Mouse (Mus musculus) liver, embryonic 15.5 days (tissue): ENCODE measurements around the gene Unc50. TPM values are rescaled to one million over a fixed set of nuclear protein-coding genes. Genes with fewer than 3 reads are reported as not detected.

Source experiments
- ATAC-seq: fragments of 200-750 bp; cut with Nextera tagmentation; 2 replicates; pipeline ENCODE4 v1.8.0; 2017; ENCODE audit warnings: moderate number of reproducible peaks, mild to moderate bottlenecking, moderate library complexity; ENCODE audit not compliant: insufficient read depth
- H3K27ac ChIP-seq: fragments of 300-500 bp; sonication (generic); replicated peaks from 2 replicates; pipeline ENCODE4 v1.5.1; 2015; ENCODE audit warnings: mild to moderate bottlenecking, inconsistent platforms
- H3K27me3 ChIP-seq: fragments of 300-500 bp; sonication (generic); 2 replicates; pipeline ENCODE4 v1.6.1; 2015; ENCODE audit warnings: mild to moderate bottlenecking, inconsistent platforms
- H3K36me3 ChIP-seq: fragments of 300-500 bp; sonication (generic); replicated peaks from 2 replicates; pipeline ENCODE4 v1.6.1; 2015; ENCODE audit warnings: moderate library complexity, mild to moderate bottlenecking, inconsistent platforms
- H3K4me1 ChIP-seq: fragments of 300-500 bp; sonication (generic); replicated peaks from 2 replicates; pipeline ENCODE4 v1.6.1; 2015; ENCODE audit warnings: inconsistent platforms
- H3K4me2 ChIP-seq: fragments of 300-500 bp; sonication (generic); 2 replicates; pipeline ENCODE4 v1.6.1; 2015; ENCODE audit warnings: moderate library complexity, mild to moderate bottlenecking, inconsistent platforms
- H3K4me3 ChIP-seq: fragments of 300-500 bp; sonication (generic); replicated peaks from 2 replicates; pipeline ENCODE4 v1.5.1; 2015; ENCODE audit warnings: mild to moderate bottlenecking, inconsistent platforms
- H3K9ac ChIP-seq: fragments of 300-500 bp; sonication (generic); 2 replicates; pipeline ENCODE4 v1.6.1; 2015; ENCODE audit warnings: moderate library complexity, mild to moderate bottlenecking, inconsistent platforms
- H3K9me3 ChIP-seq: fragments of 300-500 bp; sonication (generic); replicated peaks from 2 replicates; pipeline ENCODE4 v1.6.1; 2016; ENCODE audit warnings: inconsistent platforms
- whole genome bisulfite sequencing: fragments of 180-500 bp; shearing (Covaris S2); methylation state at CpG from one replicate; pipeline ENCODE4 v1.1.7; 2015; ENCODE audit warnings: mixed read lengths; ENCODE audit not compliant: insufficient replicate concordance; 5-methylcytosine and 5-hydroxymethylcytosine counted together
- polyA plus RNA-seq: library from polyadenylated mRNA; unstranded; fragments of >200 nt; fragmentation: Nextera tagmentation; extraction: Ambion mirVana; gene quantifications from 2 replicates; pipeline ENCODE4 v1.2.1, GENCODE M21; 2015

Unc50 gene
- polyA plus RNA-seq, 1 experiment from 2014 or later = 68.6 TPM

- Histone ChIP-seq H3K27me3 (no peaks in the 10 kb centered on the region), H3K4me1 (no peaks in the 10 kb centered on the region), H3K36me3 (no peaks in the 10 kb centered on the region), H3K4me3 (no peak overlapping the region), H3K27ac (no peak overlapping the region), H3K4me2 (no peak overlapping the region), H3K9me3 (no peaks in the 10 kb centered on the region), H3K9ac (no peak overlapping the region)
- 64% methylated on average over 8 of the region's 8 CpGs for WGBS
- ATAC-seq = no peak
These were observed 21.9 kb upstream of the Unc50 start for GRCm38 (mm10) chr1:37408059-37408458.

- 53% methylated on average over 3 of the region's 3 CpGs for WGBS
- no peak for ATAC-seq
- no peaks in the 10 kb centered on the region for H3K9me3 ChIP-seq
- no peak overlapping the region for H3K27ac ChIP-seq
- H3K4me3 ChIP-seq = no peak overlapping the region
- no peaks in the 10 kb centered on the region for H3K27me3 ChIP-seq
- H3K4me1 ChIP-seq = no peaks in the 10 kb centered on the region
- H3K9ac ChIP-seq = no peak overlapping the region
- H3K36me3 ChIP-seq = no peaks in the 10 kb centered on the region
- H3K4me2 ChIP-seq = no peak overlapping the region
These were observed 21.3 kb upstream of the Unc50 start for GRCm38 (mm10) chr1:37408678-37409077.

DNA sequence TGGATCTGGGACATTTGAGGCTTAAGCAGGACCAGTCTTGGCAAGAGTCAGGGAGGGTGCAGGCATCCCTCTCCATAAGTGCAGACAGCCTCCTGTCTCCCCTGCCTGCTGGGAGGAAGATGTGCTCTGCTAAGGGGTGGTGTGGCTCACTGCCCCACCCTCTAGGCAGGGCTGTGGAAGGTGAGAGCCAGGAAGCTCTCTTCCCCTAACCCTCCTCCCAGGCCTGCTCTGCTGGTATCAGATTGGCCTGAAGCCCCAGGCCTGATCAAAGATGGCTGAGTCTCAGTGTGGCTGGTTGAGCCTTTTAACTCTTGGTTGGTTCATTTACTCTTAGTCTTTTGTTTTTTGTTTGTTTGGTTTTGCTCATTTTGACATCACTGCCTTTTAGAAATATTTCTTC is 20.3 kb upstream of the Unc50 start:
- Histone ChIP-seq H3K36me3 (no peaks in the 10 kb centered on the region), H3K27me3 (no peaks in the 10 kb centered on the region), H3K4me1 (no peaks in the 10 kb centered on the region), H3K9me3 (no peaks in the 10 kb centered on the region), H3K4me3 (no peak overlapping the region), H3K4me2 (no peak overlapping the region), H3K27ac (no peak overlapping the region), H3K9ac (no peak overlapping the region)
- ATAC-seq = no peak

- Histone ChIP-seq H3K9me3 (no peaks in the 10 kb centered on the region), H3K36me3 (peaks cover 19% of the 10 kb centered on the region), H3K9ac (no peak overlapping the region), H3K27ac (no peak overlapping the region), H3K4me3 (no peak overlapping the region), H3K4me2 (no peak overlapping the region), H3K27me3 (no peaks in the 10 kb centered on the region), H3K4me1 (no peaks in the 10 kb centered on the region)
- ATAC-seq = no peak
- WGBS = 47% methylated on average over 1 of the region's 1 CpGs
These were observed 14.5 kb upstream of the Unc50 start for GRCm38 (mm10) chr1:37415394-37415793.

GRCm38 (mm10) chr1:37419420-37419819 is 10.5 kb upstream of the Unc50 start:
- peaks cover 32% of the 10 kb centered on the region for H3K36me3 ChIP-seq
- 65% methylated on average over 1 of the region's 1 CpGs for WGBS
- ATAC-seq = peak; percentile 62
- H3K9me3 ChIP-seq = no peaks in the 10 kb centered on the region
- no peaks in the 10 kb centered on the region for H3K27me3 ChIP-seq
- no peak overlapping the region for H3K9ac ChIP-seq
- 0 out of 2 replicates have a peak, but pooled peaks cover 4% of the 10 kb centered on the region for H3K4me1 ChIP-seq
- H3K4me3 ChIP-seq = no peak overlapping the region
- H3K27ac ChIP-seq = no peak overlapping the region
- H3K4me2 ChIP-seq = no peak overlapping the region

- no peak overlapping the region for H3K4me2 ChIP-seq
- ATAC-seq = no peak
- WGBS = 86% methylated on average over 8 of the region's 8 CpGs
- no peaks in the 10 kb centered on the region for H3K9me3 ChIP-seq
- H3K36me3 ChIP-seq = peaks cover 38% of the 10 kb centered on the region
- H3K4me1 ChIP-seq = peaks cover 36% of the 10 kb centered on the region
- no peaks in the 10 kb centered on the region for H3K27me3 ChIP-seq
- H3K4me3 ChIP-seq = no peak overlapping the region
- H3K27ac ChIP-seq = no peak overlapping the region; the same call in 1 of the 2 replicates
- H3K9ac ChIP-seq = no peak overlapping the region
These were observed 2.6 kb upstream of the Unc50 start for GRCm38 (mm10) chr1:37427144-37427875.

DNA sequence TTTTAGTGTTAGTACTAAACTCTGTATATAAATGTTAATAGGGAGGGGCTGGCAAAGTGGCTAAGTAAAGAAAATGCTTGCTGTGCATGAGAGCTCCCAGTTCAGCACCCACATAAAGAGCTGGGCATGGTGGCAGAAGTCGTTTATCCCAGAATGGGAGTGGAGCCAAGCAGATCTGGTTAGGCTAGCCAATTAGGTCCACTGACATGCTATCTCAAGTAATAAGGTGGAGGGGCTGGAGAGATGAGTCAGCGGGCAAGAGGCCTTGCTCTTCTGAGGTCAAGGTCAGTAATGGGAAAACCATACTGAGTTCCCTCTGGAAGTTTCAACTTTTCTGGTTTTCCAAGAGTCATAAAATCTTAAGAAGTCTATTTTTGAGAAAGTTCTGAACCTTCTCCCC is 1.0 kb upstream of the Unc50 start:
- Histone ChIP-seq H3K9me3 (no peaks in the 10 kb centered on the region), H3K4me1 (peaks cover 42% of the 10 kb centered on the region), H3K27me3 (no peaks in the 10 kb centered on the region), H3K4me3 (peak overlapping the region; percentile 91), H3K9ac (peak overlapping the region; percentile 86), H3K36me3 (peaks cover 48% of the 10 kb centered on the region), H3K4me2 (peak overlapping the region; percentile 82), H3K27ac (peak overlapping the region; percentile 92; the same call in 1 of the 2 replicates)
- WGBS = 28% methylated on average over 2 of the region's 2 CpGs
- no peak for ATAC-seq

GRCm38 (mm10) chr1:37430297-37430840 is 430 bp downstream of the Unc50 start:
- H3K4me1 ChIP-seq = peaks cover 43% of the 10 kb centered on the region
- no peaks in the 10 kb centered on the region for H3K9me3 ChIP-seq
- H3K4me3 ChIP-seq = peak overlapping the region; percentile 91
- H3K9ac ChIP-seq = peak overlapping the region; percentile 86
- H3K27me3 ChIP-seq = no peaks in the 10 kb centered on the region
- H3K36me3 ChIP-seq = peaks cover 47% of the 10 kb centered on the region
- peak overlapping the region; percentile 82 for H3K4me2 ChIP-seq
- peak overlapping the region; percentile 92 for H3K27ac ChIP-seq
- WGBS = under 1% methylated on average over 40 of the region's 40 CpGs
- peak; percentile 73 for ATAC-seq

- Histone ChIP-seq H3K27me3 (no peaks in the 10 kb centered on the region), H3K36me3 (peaks cover 79% of the 10 kb centered on the region), H3K27ac (peak overlapping the region; percentile 35), H3K4me3 (no peak overlapping the region; the same call in 1 of the 2 replicates), H3K9ac (no peak overlapping the region), H3K4me2 (peak overlapping the region; percentile 46), H3K4me1 (peaks cover 32% of the 10 kb centered on the region), H3K9me3 (no peaks in the 10 kb centered on the region)
- ATAC-seq = peak; percentile 87
- 38% methylated on average over 3 of the region's 3 CpGs for WGBS
These were observed 6.5 kb downstream of the Unc50 start for GRCm38 (mm10) chr1:37436419-37436818.

DNA sequence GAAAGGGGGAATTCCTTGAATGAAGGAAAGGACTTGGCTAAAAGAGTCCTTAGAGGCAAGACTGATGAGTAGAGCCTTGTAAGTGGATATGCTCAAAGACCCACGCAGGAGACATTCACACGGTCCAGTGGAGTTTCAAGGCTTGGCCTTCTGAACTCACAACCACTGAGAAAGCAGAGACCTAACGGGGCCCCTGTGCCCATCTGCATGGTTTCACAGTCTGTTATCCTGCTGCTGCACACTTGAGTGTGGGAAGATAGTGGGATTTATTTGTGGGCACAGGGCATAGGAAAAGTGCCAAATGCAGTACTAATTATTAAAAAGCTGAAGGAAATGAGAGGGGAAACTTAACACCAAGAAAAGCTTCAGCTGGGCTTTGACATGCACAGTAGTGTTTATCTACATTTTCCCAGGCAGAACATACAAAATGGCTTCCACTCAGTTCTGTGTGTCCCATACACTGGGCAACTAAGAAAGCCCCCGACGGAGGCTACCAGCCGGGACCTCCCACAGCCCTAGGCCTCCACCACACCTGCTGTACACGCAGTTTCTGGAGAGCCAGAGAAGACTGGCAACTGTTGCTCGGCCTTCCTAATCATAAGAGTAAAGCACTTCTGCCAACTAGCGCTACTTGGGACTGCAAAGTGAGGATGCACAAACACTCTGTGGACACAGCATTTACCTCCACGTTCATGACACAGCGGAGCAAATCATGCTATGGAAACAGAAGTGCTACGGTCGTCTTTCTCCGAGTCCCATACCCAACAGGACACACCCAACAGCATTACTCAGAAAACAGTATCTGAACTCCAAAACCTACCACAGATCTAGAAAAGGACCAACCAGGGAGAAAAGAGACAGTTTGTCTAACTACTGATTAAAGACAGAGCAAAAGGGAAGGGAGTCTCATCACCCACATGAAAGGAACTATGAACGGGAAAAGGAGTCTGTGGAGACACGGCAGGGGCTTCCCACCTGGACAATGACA is 13.2 kb downstream of the Unc50 start:
- no peaks in the 10 kb centered on the region for H3K27me3 ChIP-seq
- WGBS = 67% methylated on average over 16 of the region's 16 CpGs
- H3K27ac ChIP-seq = no peak overlapping the region
- no peak for ATAC-seq
- H3K36me3 ChIP-seq = peaks cover 26% of the 10 kb centered on the region
- H3K4me1 ChIP-seq = peaks cover 14% of the 10 kb centered on the region
- no peak overlapping the region for H3K4me3 ChIP-seq
- H3K9ac ChIP-seq = no peak overlapping the region
- peak overlapping the region; percentile 18; the same call in 1 of the 2 replicates for H3K4me2 ChIP-seq
- no peaks in the 10 kb centered on the region for H3K9me3 ChIP-seq
